ENCODE assay signal across 35 mouse cellular contexts in the genomic region with DNA sequence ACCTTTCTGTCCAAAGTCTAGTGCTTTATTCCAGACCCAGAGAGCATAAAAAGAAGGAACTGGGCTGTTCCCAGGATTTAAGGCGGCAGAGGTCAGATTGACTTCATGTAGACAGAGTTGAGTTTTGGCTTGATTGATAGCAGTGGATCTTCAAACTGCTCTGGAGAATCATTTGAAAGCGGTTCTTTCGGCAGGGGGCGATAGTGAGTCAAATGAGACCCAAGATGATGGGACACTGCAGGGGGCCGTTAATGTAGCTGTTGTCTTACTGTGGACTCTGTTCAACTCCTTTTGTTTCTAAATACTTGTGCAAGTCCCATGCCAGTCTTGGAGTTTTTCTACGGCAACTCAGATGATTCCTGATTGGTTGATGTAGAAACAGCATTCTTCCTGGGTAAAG.
DNase-seq lines count a peak whose midpoint lies in the region; ATAC-seq and TF ChIP-seq lines count a peak whose summit lies in the region.
"Had no signal": no experiment of that assay in that cellular context is flagged by ENCODE, and none has a peak within 500 bp of the region (broad histone marks: within the 10 kb centered on the region; RNA-seq: fewer than 3 reads in every experiment).

No protein-coding gene starts in this region.

- H3K9me3 ChIP-seq in ES-E14 (ENCODE audit: control insufficient read depth, insufficient read depth, low read depth, low read length): no peaks in the 10 kb centered on the region
- H3K9me3 ChIP-seq: embryonic facial prominence, embryonic 13.5 days; heart, embryonic 13.5 days; intestine, embryonic 15.5 days; limb, embryonic 12.5 days; neural tube, embryonic 12.5 days had no signal

- no peak for ATAC-seq in erythroblast, adult 5-6 weeks (replicated peaks; ENCODE audit: low FRiP score, poor library complexity, severe bottlenecking)
- ATAC-seq: CD4-positive, CD25-positive, alpha-beta regulatory T cell, adult 4 months; forebrain, postnatal 0 days; hindbrain, postnatal 0 days; intestine, embryonic 15.5 days; liver, postnatal 0 days had no signal

- no peaks in the 10 kb centered on the region for H3K36me3 ChIP-seq in testis, adult 2 months (ENCODE audit: control insufficient read depth, insufficient read depth, low read length)
- H3K36me3 ChIP-seq in ES-E14 (ENCODE audit: control insufficient read depth, insufficient read depth, low read length, poor library complexity, severe bottlenecking): no peaks in the 10 kb centered on the region
- H3K36me3 ChIP-seq: embryonic facial prominence, embryonic 13.5 days; heart, embryonic 13.5 days; intestine, embryonic 15.5 days; limb, embryonic 12.5 days; neural tube, embryonic 12.5 days had no signal

- peak; percentile 25; the same call in 1 of the 2 replicates for TF ChIP-seq CTCF in testis, adult 2 months (IDR thresholded peaks at IDR 0.05; ENCODE audit: control insufficient read depth, insufficient read depth, insufficient replicate concordance, low read depth, low read length)

- no peak overlapping the region for H3K27ac ChIP-seq in testis, adult 2 months (ENCODE audit: control insufficient read depth, insufficient read depth, low read depth, low read length)
- no peak overlapping the region for H3K27ac ChIP-seq in ES-E14 (ENCODE audit: insufficient read depth, low read depth, low read length, poor library complexity, severe bottlenecking)
- H3K27ac ChIP-seq: embryonic facial prominence, embryonic 13.5 days; heart, adult 2 months; heart, embryonic 13.5 days; hindbrain, postnatal 0 days; intestine, embryonic 15.5 days; left cerebral cortex, adult 2 months; limb, embryonic 12.5 days; neural tube, embryonic 12.5 days; stomach, postnatal 0 days had no signal

- in situ Hi-C loops in ES-E14 (cut with MboI; ENCODE audit: low sequenced_read_pairs in 2 of 2, unreplicated experiment in 2 of 2): no loop called here

- intact Hi-C loops in gastrocnemius, postnatal 14 days (cut with DNase I; ENCODE audit: low total_unique reads): no loop called here

- TF ChIP-seq POLR2A in testis, adult 2 months (IDR thresholded peaks at IDR 0.05; ENCODE audit: control insufficient read depth, low read depth, low read length): no peak

- peak; percentile 10 for DNase-seq in embryo, embryonic 10.5 days (ENCODE audit: low spot score)
- no peak for DNase-seq in embryo, embryonic 9.5 days (ENCODE audit: extremely low spot score)
- no peak for DNase-seq in testis, postnatal 14 days (ENCODE audit: low spot score)
- peak; percentile 65 for DNase-seq in ES-E14 (ENCODE audit: low read depth, low spot score)
- peak; percentile 76 for DNase-seq in ZHBTc4 (ENCODE audit: low read depth, low spot score)
- DNase-seq in gastrocnemius, postnatal 14 days: no peak
- DNase-seq: adrenal gland, postnatal 14 days; cerebellum, adult 11 months; cerebellum, adult 9-10 months; cerebellum, postnatal 36 days; embryo, embryonic 11 days; forebrain, postnatal 0 days; gastrocnemius, postnatal 36 days; heart, adult 2 months; heart, postnatal 10 days; kidney, adult 2 months; kidney, postnatal 10 days; layer of hippocampus, adult 9-11 months; liver, postnatal 0 days; lung, postnatal 36 days; right cerebral cortex, adult 18-20 months; right cerebral cortex, postnatal 4 days had no signal

- H3K27me3 ChIP-seq in testis, adult 2 months (ENCODE audit: control insufficient read depth, insufficient read depth, low read length): no peaks in the 10 kb centered on the region
- H3K27me3 ChIP-seq: embryonic facial prominence, embryonic 13.5 days; heart, embryonic 13.5 days; intestine, embryonic 15.5 days; limb, embryonic 12.5 days; neural tube, embryonic 12.5 days had no signal

- H3K4me1 ChIP-seq in testis, adult 2 months (ENCODE audit: control insufficient read depth, insufficient read depth, low read length): peaks cover 2% of the 10 kb centered on the region; the same call in 1 of the 2 replicates
- H3K4me1 ChIP-seq in ES-E14 (ENCODE audit: control insufficient read depth in 2 of 2, insufficient read depth in 2 of 2, low read length in 2 of 2, poor library complexity in 1 of 2): no peaks in the 10 kb centered on the region
- H3K4me1 ChIP-seq: embryonic facial prominence, embryonic 13.5 days; heart, embryonic 13.5 days; intestine, embryonic 15.5 days; limb, embryonic 12.5 days; neural tube, embryonic 12.5 days had no signal

- no peak overlapping the region for H3K4me3 ChIP-seq in testis, adult 2 months (ENCODE audit: control insufficient read depth, low read depth, low read length)
- no peak overlapping the region for H3K4me3 ChIP-seq in ES-E14 (ENCODE audit: insufficient read depth in 1 of 2, low read depth in 1 of 2, low read length in 2 of 2, poor library complexity in 1 of 2, severe bottlenecking in 1 of 2)
- H3K4me3 ChIP-seq: embryonic facial prominence, embryonic 13.5 days; erythroblast, embryonic 14.5 days; heart, adult 2 months; heart, embryonic 13.5 days; intestine, embryonic 15.5 days; left cerebral cortex, adult 2 months; limb, embryonic 12.5 days; myocyte; neural tube, embryonic 12.5 days had no signal

- H3K9ac ChIP-seq in ES-E14 (ENCODE audit: insufficient read depth, low read depth, low read length, poor library complexity, severe bottlenecking): no peak overlapping the region
- H3K9ac ChIP-seq: embryonic facial prominence, embryonic 13.5 days; forebrain, postnatal 0 days; heart, embryonic 13.5 days; intestine, embryonic 15.5 days; limb, embryonic 12.5 days; liver, postnatal 0 days; neural tube, embryonic 12.5 days had no signal

TF ChIP-seq in ES-E14, 5 proteins besides CTCF, POLR2A, EP300 and RAD21:
- TF ChIP-seq ZC3H11A (IDR thresholded peaks at IDR 0.05; ENCODE audit: borderline replicate concordance, low read depth, low read length): no peak
- TF ChIP-seq HCFC1 (IDR thresholded peaks at IDR 0.05; ENCODE audit: borderline replicate concordance, insufficient read depth, low read length): no peak
- TF ChIP-seq CHD2 (IDR thresholded peaks at IDR 0.05; ENCODE audit: low read depth, low read length): no peak
- TF ChIP-seq ZNF384 (IDR thresholded peaks at IDR 0.05; ENCODE audit: low read depth, low read length): no peak
- TF ChIP-seq MAFK (IDR thresholded peaks at IDR 0.05; ENCODE audit: insufficient read depth, low read depth, low read length): no peak

Comparison
In these comparisons a context has a peak if more than half of its experiments do, and no peak if none do; other contexts are left out.
1. DNase-seq: peak in embryo, embryonic 10.5 days (single experiment), ES-E14 (single experiment) and ZHBTc4 (single experiment); none in embryo, embryonic 9.5 days (single experiment), testis, postnatal 14 days (single experiment) and gastrocnemius, postnatal 14 days (single experiment).